ENCODE assay signal across 22 mouse cellular contexts in the genomic region with DNA sequence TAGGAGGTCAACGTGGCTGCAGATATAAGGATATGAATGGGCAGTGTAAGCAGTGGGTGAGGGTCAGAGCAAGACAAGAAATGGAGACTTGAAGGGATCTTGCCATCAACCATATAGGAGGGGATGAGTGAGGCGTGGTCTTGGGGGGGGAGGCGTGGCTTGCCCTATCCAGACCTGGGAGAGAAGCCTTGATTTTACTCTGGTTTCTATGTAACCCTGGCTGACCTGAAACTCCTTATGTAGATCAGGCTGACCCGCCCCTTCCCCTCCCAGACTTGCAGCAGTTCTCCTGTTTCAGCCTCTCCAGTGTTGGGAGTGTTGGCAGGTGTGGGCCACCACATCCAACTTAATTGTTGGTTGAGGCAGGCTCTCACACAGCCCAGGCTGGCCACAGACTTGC. TPM values are rescaled to one million over a fixed set of nuclear protein-coding genes. Genes with fewer than 3 reads are reported as not detected.
"Had no signal": no experiment of that assay in that cellular context is flagged by ENCODE, and none has a peak within 500 bp of the region (broad histone marks: within the 10 kb centered on the region; RNA-seq: fewer than 3 reads in every experiment).

No protein-coding gene starts in this region.

- ATAC-seq: liver, embryonic 12.5 days; midbrain, embryonic 16.5 days had no signal

- H3K27ac ChIP-seq: layer of hippocampus, adult 2 months; limb, embryonic 13.5 days; liver, embryonic 12.5 days; liver, embryonic 15.5 days; lung, embryonic 15.5 days; midbrain, embryonic 10.5 days; midbrain, embryonic 13.5 days had no signal

- H3K4me3 ChIP-seq: layer of hippocampus, adult 2 months; myocyte had no signal

- H3K27me3 ChIP-seq: limb, embryonic 13.5 days had no signal

- DNase-seq: kidney, adult 9 months; kidney, postnatal 25 days; layer of hippocampus, adult 9-11 months; liver; lung, adult 18-20 months; lung, postnatal 10 days; lung, postnatal 36 days; right cerebral cortex, adult 18-20 months; right cerebral cortex, postnatal 14 days; right cerebral cortex, postnatal 4 days; thymus, postnatal 25 days had no signal

- H3K9ac ChIP-seq: limb, embryonic 13.5 days; liver, embryonic 12.5 days; liver, embryonic 15.5 days; lung, embryonic 15.5 days; midbrain, embryonic 13.5 days had no signal

RNA-seq across cellular contexts. Expression of a gene that starts 7.3 kb away (rescaled TPM):
- total RNA-seq: monocyte, adult 5-6 weeks had no signal

RNA-seq across cellular contexts. Expression of a gene that starts 9.2 kb away (rescaled TPM):
- total RNA-seq: monocyte, adult 5-6 weeks had no signal

RNA-seq across cellular contexts. Expression of a gene that starts 22.0 kb away (rescaled TPM):
- polyA plus RNA-seq: neural tube, embryonic 14.5 days had no signal
